ENCODE assay signal across 12 mouse cellular contexts in the genomic region with DNA sequence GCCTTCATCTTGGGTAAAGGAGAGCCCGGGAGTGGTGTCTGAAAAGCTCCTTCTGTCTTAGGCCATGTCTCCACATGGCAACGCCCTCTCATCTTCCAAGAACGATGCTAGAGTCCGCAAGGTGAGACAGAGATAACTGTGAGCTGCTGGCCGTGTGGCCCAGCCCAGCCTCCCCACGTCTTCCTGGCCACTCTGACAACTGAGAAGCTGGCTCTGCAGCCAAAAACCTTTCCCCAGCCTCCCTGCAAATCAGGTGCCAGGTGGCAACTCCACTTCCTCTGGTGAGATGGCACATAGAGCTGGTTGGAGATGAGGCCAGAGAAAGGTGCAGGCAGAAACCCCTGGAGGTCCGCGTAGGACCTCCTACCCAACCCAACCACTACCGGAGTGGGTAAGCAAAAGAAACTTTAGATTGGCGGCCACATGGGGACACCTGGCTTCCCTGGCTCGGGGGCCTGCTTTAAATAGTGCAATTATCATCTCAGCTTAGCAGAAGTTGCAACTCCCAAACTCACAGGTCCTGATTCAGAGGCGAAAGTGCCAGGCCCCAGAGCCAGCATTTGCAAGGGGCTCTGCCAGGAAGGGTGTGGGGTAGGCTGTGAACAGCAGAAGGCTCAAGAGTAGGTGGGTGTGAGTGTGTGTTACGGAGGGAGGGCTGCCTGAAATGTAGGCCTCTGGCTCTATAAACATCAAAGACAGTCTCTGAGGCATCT. TPM values are rescaled to one million over a fixed set of nuclear protein-coding genes. Genes with fewer than 3 reads are reported as not detected.
DNase-seq lines count a peak whose midpoint lies in the region; ATAC-seq lines count a peak whose summit lies in the region.
"Had no signal": no experiment of that assay in that cellular context is flagged by ENCODE, and none has a peak within 500 bp of the region (broad histone marks: within the 10 kb centered on the region; RNA-seq: fewer than 3 reads in every experiment).

No protein-coding gene starts in this region.

- no peak overlapping the region; the same call in 1 of the 2 replicates for H3K9ac ChIP-seq in heart, embryonic 13.5 days
- no peak overlapping the region for H3K9ac ChIP-seq in hindbrain, embryonic 13.5 days
- H3K9ac ChIP-seq: intestine, embryonic 15.5 days; midbrain, embryonic 13.5 days had no signal

- WGBS in heart, embryonic 13.5 days: 60% methylated on average over 13 of the region's 13 CpGs
- WGBS in hindbrain, embryonic 13.5 days: 80% methylated on average over 13 of the region's 13 CpGs

- H3K36me3 ChIP-seq in heart, embryonic 13.5 days: peaks cover 4% of the 10 kb centered on the region; the same call in 1 of the 2 replicates
- H3K36me3 ChIP-seq in hindbrain, embryonic 13.5 days: no peaks in the 10 kb centered on the region
- H3K36me3 ChIP-seq: intestine, embryonic 15.5 days; midbrain, embryonic 13.5 days had no signal

- peak overlapping the region; percentile 93 for H3K27ac ChIP-seq in heart, embryonic 13.5 days (replicated peaks)
- H3K27ac ChIP-seq in hindbrain, embryonic 13.5 days: no peak overlapping the region
- H3K27ac ChIP-seq: intestine, embryonic 15.5 days; midbrain, embryonic 13.5 days had no signal

- no peaks in the 10 kb centered on the region for H3K27me3 ChIP-seq in heart, embryonic 13.5 days (replicated peaks)
- no peaks in the 10 kb centered on the region for H3K27me3 ChIP-seq in hindbrain, embryonic 13.5 days
- H3K27me3 ChIP-seq: intestine, embryonic 15.5 days; midbrain, embryonic 13.5 days had no signal

- no peak for DNase-seq in heart, postnatal 36 days
- peak; percentile 88 for DNase-seq in cerebellum, adult 11 months
- peak; percentile 86 to 87 for DNase-seq in cerebellum, postnatal 36 days
- DNase-seq in left cerebral cortex, postnatal 14 days (ENCODE audit: low spot score in 2 of 2): peak; percentile 49 to 81
- no peak for DNase-seq in embryo, embryonic 9.5 days (ENCODE audit: extremely low spot score)
- no peak for DNase-seq in kidney, postnatal 4 days
- DNase-seq: thymus, adult 18-20 months had no signal

- H3K9me3 ChIP-seq in heart, embryonic 13.5 days: no peaks in the 10 kb centered on the region
- H3K9me3 ChIP-seq in hindbrain, embryonic 13.5 days: no peaks in the 10 kb centered on the region
- H3K9me3 ChIP-seq: intestine, embryonic 15.5 days; midbrain, embryonic 13.5 days had no signal

- no peak overlapping the region for H3K4me3 ChIP-seq in heart, embryonic 13.5 days
- no peak overlapping the region for H3K4me3 ChIP-seq in hindbrain, embryonic 13.5 days
- H3K4me3 ChIP-seq: intestine, embryonic 15.5 days; midbrain, embryonic 13.5 days had no signal

- intact Hi-C loops in heart, postnatal 36 days (cut with DNase I): no loop called here
- intact Hi-C loops in left cerebral cortex, postnatal 14 days (cut with DNase I): no loop called here

- H3K4me1 ChIP-seq in heart, embryonic 13.5 days: peaks cover 84% of the 10 kb centered on the region
- H3K4me1 ChIP-seq in hindbrain, embryonic 13.5 days (replicated peaks): peaks cover 19% of the 10 kb centered on the region

- H3K4me2 ChIP-seq in heart, embryonic 13.5 days: no peak overlapping the region
- H3K4me2 ChIP-seq in hindbrain, embryonic 13.5 days: no peak overlapping the region
- H3K4me2 ChIP-seq: intestine, embryonic 15.5 days; midbrain, embryonic 13.5 days had no signal

- no peak for ATAC-seq in heart, embryonic 13.5 days (ENCODE audit: extremely low read depth, insufficient number of reproducible peaks, low FRiP score, low TSS enrichment)
- no peak for ATAC-seq in hindbrain, embryonic 13.5 days (ENCODE audit: low FRiP score)
- ATAC-seq: intestine, embryonic 15.5 days; midbrain, embryonic 13.5 days had no signal

RNA-seq across cellular contexts. Expression of a gene that starts 2.6 kb away (rescaled TPM):
- polyA plus RNA-seq in heart, embryonic 13.5 days (2015; fragmentation: Nextera tagmentation; extraction: Ambion mirVana): 10.9 and 12.6 TPM in 2 replicates
- 1 to 10 TPM; 1.4 to 1.6 TPM for total RNA-seq in heart, postnatal 36 days (2021)
- total RNA-seq in left cerebral cortex, postnatal 14 days (2021): 10 to 100 TPM; 55.0 to 61.6 TPM
- polyA plus RNA-seq in hindbrain, embryonic 13.5 days (2015; fragmentation: Nextera tagmentation; extraction: Ambion mirVana): 10.9 and 12.3 TPM in 2 replicates

RNA-seq across cellular contexts. Expression of a gene that starts 26.4 kb away (rescaled TPM):
- polyA plus RNA-seq in heart, embryonic 13.5 days (2015; fragmentation: Nextera tagmentation; extraction: Ambion mirVana): 54.0 and 63.0 TPM in 2 replicates
- total RNA-seq in heart, postnatal 36 days (2021): 10 to 100 TPM; 21.6 to 22.1 TPM
- 10 to 100 TPM; 67.6 to 95.0 TPM for total RNA-seq in left cerebral cortex, postnatal 14 days (2021)
- 122 and 128 TPM in 2 replicates for polyA plus RNA-seq in hindbrain, embryonic 13.5 days (2015; fragmentation: Nextera tagmentation; extraction: Ambion mirVana)

RNA-seq across cellular contexts. Expression of a gene that starts 45.6 kb away (rescaled TPM):
- polyA plus RNA-seq in heart, embryonic 13.5 days (2015; fragmentation: Nextera tagmentation; extraction: Ambion mirVana): 1.5 and 3.5 TPM in 2 replicates
- total RNA-seq in heart, postnatal 36 days (2021): not detected
- total RNA-seq in left cerebral cortex, postnatal 14 days (2021): not detected
- 3.6 and 3.8 TPM in 2 replicates for polyA plus RNA-seq in hindbrain, embryonic 13.5 days (2015; fragmentation: Nextera tagmentation; extraction: Ambion mirVana)
- total RNA-seq: liver, adult 2 months had no signal
- polyA plus RNA-seq: liver, adult 2 months; midbrain, embryonic 13.5 days had no signal

RNA-seq across cellular contexts. Expression of a gene that starts 50.4 kb away (rescaled TPM):
- polyA plus RNA-seq in heart, embryonic 13.5 days (2015; fragmentation: Nextera tagmentation; extraction: Ambion mirVana): not detected in 2 replicates
- total RNA-seq in heart, postnatal 36 days (2021): not detected
- total RNA-seq in left cerebral cortex, postnatal 14 days (2021): not detected
- not detected in 2 replicates for polyA plus RNA-seq in hindbrain, embryonic 13.5 days (2015; fragmentation: Nextera tagmentation; extraction: Ambion mirVana)
- total RNA-seq: liver, adult 2 months had no signal
- polyA plus RNA-seq: intestine, embryonic 15.5 days; liver, adult 2 months; midbrain, embryonic 13.5 days had no signal

Comparison
In these comparisons a context has a peak if more than half of its experiments do, and no peak if none do; other contexts are left out.
1. DNase-seq: peak in cerebellum, adult 11 months (single experiment), cerebellum, postnatal 36 days (2 of 2) and left cerebral cortex, postnatal 14 days (2 of 2); none in heart, postnatal 36 days (0 of 2), embryo, embryonic 9.5 days (single experiment) and kidney, postnatal 4 days (0 of 2).
2. RNA of a gene that starts 2.6 kb away (total RNA-seq): 55.0 to 61.6 TPM in left cerebral cortex, postnatal 14 days; 1.4 to 1.6 TPM in heart, postnatal 36 days; every median in the first group is over 10 times any median in the second.